ENCODE assay signal across 8 mouse cellular contexts in genomic region chr17:65370034-65370780, GRCm38 (mm10).
DNase-seq lines count a peak whose midpoint lies in the region; ATAC-seq and TF ChIP-seq lines count a peak whose summit lies in the region.

No protein-coding gene starts in this region.

- no peak for TF ChIP-seq CTCF in kidney, postnatal 0 days (IDR thresholded peaks at IDR 0.05; ENCODE audit: low read depth)
- no peak for TF ChIP-seq CTCF in gastrocnemius, adult 2 months (IDR thresholded peaks at IDR 0.05)

- H3K27ac ChIP-seq in kidney, postnatal 0 days, result no peak overlapping the region
- H3K27ac ChIP-seq in limb, embryonic 11.5 days (replicated peaks; ENCODE audit: low read depth, low read length), result no peak overlapping the region
- no peak overlapping the region for H3K27ac ChIP-seq in gastrocnemius, adult 2 months

- H3K4me2 ChIP-seq in kidney, postnatal 0 days (ENCODE audit: low read length), result no peak overlapping the region
- no peak overlapping the region for H3K4me2 ChIP-seq in limb, embryonic 11.5 days (ENCODE audit: low read depth, severe bottlenecking)

- WGBS in kidney, postnatal 0 days, result 19% methylated on average over 7 of the region's 7 CpGs
- WGBS in limb, embryonic 11.5 days, result 21% methylated on average over 7 of the region's 7 CpGs

- no peak for ATAC-seq in kidney, postnatal 0 days (replicated peaks; ENCODE audit: low FRiP score, low read depth)
- peak; percentile 73; the same call in 1 of the 2 replicates for ATAC-seq in limb, embryonic 11.5 days (ENCODE audit: insufficient number of reproducible peaks, low FRiP score, low TSS enrichment, low read depth)

- H3K36me3 ChIP-seq in kidney, postnatal 0 days (ENCODE audit: insufficient read depth, low read length), result no peaks in the 10 kb centered on the region
- no peaks in the 10 kb centered on the region for H3K36me3 ChIP-seq in limb, embryonic 11.5 days (ENCODE audit: control insufficient read depth, insufficient read depth, low read length)

- no peak overlapping the region for H3K9ac ChIP-seq in kidney, postnatal 0 days (ENCODE audit: low read depth, low read length)
- no peak overlapping the region for H3K9ac ChIP-seq in limb, embryonic 11.5 days (ENCODE audit: low read length)

- intact Hi-C loops in gastrocnemius, adult 2 months (cut with DNase I), result no loop called here

- no peak overlapping the region for H3K4me3 ChIP-seq in kidney, postnatal 0 days (replicated peaks; ENCODE audit: low read depth, low read length)
- no peak overlapping the region for H3K4me3 ChIP-seq in limb, embryonic 11.5 days (ENCODE audit: low read depth, low read length)
- H3K4me3 ChIP-seq in gastrocnemius, adult 2 months, result no peak overlapping the region

- H3K4me1 ChIP-seq in kidney, postnatal 0 days (replicated peaks; ENCODE audit: insufficient read depth, low read length), result no peaks in the 10 kb centered on the region
- H3K4me1 ChIP-seq in limb, embryonic 11.5 days (ENCODE audit: control insufficient read depth, insufficient read depth, low read length), result no peaks in the 10 kb centered on the region

- DNase-seq in cerebellum, postnatal 14 days, result peak; percentile 9 to 16
- DNase-seq in cerebellum, adult 8-10 months, result no peak
- DNase-seq in ovary, postnatal 10 days (ENCODE audit: low spot score), result peak; percentile 7
- DNase-seq in ovary, adult 18-20 months (ENCODE audit: low spot score), result no peak
- DNase-seq in kidney, postnatal 0 days (ENCODE audit: low spot score), result peak; percentile 86
- peak; percentile 82 for DNase-seq in limb, embryonic 11.5 days (ENCODE audit: low spot score)
- DNase-seq in T-cell, adult 2 months (ENCODE audit: low spot score), result no peak
- DNase-seq in gastrocnemius, adult 2 months, result no peak

- no peaks in the 10 kb centered on the region for H3K9me3 ChIP-seq in kidney, postnatal 0 days (replicated peaks; ENCODE audit: low read length)
- H3K9me3 ChIP-seq in limb, embryonic 11.5 days (ENCODE audit: control insufficient read depth, low read length), result no peaks in the 10 kb centered on the region

- no peaks in the 10 kb centered on the region for H3K27me3 ChIP-seq in kidney, postnatal 0 days (ENCODE audit: insufficient read depth, low read length)
- no peaks in the 10 kb centered on the region for H3K27me3 ChIP-seq in limb, embryonic 11.5 days (ENCODE audit: control insufficient read depth, insufficient read depth, low read length)

Comparison
In these comparisons a context has a peak if more than half of its experiments do, and no peak if none do; other contexts are left out.
1. DNase-seq: peak in cerebellum, postnatal 14 days (2 of 2), ovary, postnatal 10 days (single experiment), kidney, postnatal 0 days (single experiment) and limb, embryonic 11.5 days (single experiment); none in cerebellum, adult 8-10 months (single experiment), ovary, adult 18-20 months (single experiment), T-cell, adult 2 months (single experiment) and gastrocnemius, adult 2 months (single experiment).